8 mouse cellular contexts compared by ENCODE assay signal in genomic region chr5:132073677-132074359, GRCm38 (mm10).
DNase-seq lines count a peak whose midpoint lies in the region; ATAC-seq and TF ChIP-seq lines count a peak whose summit lies in the region.

No protein-coding gene starts in this region.

- no peaks in the 10 kb centered on the region for H3K36me3 ChIP-seq in heart, embryonic 15.5 days
- no peaks in the 10 kb centered on the region for H3K36me3 ChIP-seq in embryonic facial prominence, embryonic 15.5 days
- no peaks in the 10 kb centered on the region; the same call in 1 of the 2 replicates for H3K36me3 ChIP-seq in limb, embryonic 13.5 days

- no peaks in the 10 kb centered on the region for H3K9me3 ChIP-seq in heart, embryonic 15.5 days (replicated peaks)
- H3K9me3 ChIP-seq in embryonic facial prominence, embryonic 15.5 days (replicated peaks): no peaks in the 10 kb centered on the region
- H3K9me3 ChIP-seq in limb, embryonic 13.5 days: no peaks in the 10 kb centered on the region

- peak overlapping the region; percentile 18; the same call in 1 of the 2 replicates for H3K4me3 ChIP-seq in heart, embryonic 15.5 days
- H3K4me3 ChIP-seq in embryonic facial prominence, embryonic 15.5 days (replicated peaks): peak overlapping the region; percentile 17
- peak overlapping the region; percentile 17; the same call in 1 of the 2 replicates for H3K4me3 ChIP-seq in limb, embryonic 13.5 days

- peak overlapping the region; percentile 42 for H3K4me2 ChIP-seq in heart, embryonic 15.5 days
- H3K4me2 ChIP-seq in embryonic facial prominence, embryonic 15.5 days (replicated peaks): peak overlapping the region; percentile 38
- peak overlapping the region; percentile 52 for H3K4me2 ChIP-seq in limb, embryonic 13.5 days (replicated peaks)

- ATAC-seq in heart, embryonic 15.5 days (replicated peaks; ENCODE audit: insufficient number of reproducible peaks, insufficient read depth, low FRiP score, low read depth): no peak
- ATAC-seq in embryonic facial prominence, embryonic 15.5 days (ENCODE audit: insufficient number of reproducible peaks, low FRiP score, low TSS enrichment, low read depth): no peak
- ATAC-seq in limb, embryonic 13.5 days (ENCODE audit: low FRiP score, low read depth): no peak
- no peak for ATAC-seq in megakaryocyte-erythroid progenitor cell, adult 5-6 weeks (replicated peaks; ENCODE audit: low FRiP score, low TSS enrichment, poor library complexity, severe bottlenecking)

- 28% methylated on average over 10 of the region's 10 CpGs for WGBS in heart, embryonic 15.5 days
- 21% methylated on average over 10 of the region's 10 CpGs for WGBS in embryonic facial prominence, embryonic 15.5 days
- WGBS in limb, embryonic 13.5 days: 28% methylated on average over 10 of the region's 10 CpGs

- H3K4me1 ChIP-seq in heart, embryonic 15.5 days (replicated peaks): peaks cover 29% of the 10 kb centered on the region
- peaks cover 44% of the 10 kb centered on the region for H3K4me1 ChIP-seq in embryonic facial prominence, embryonic 15.5 days
- H3K4me1 ChIP-seq in limb, embryonic 13.5 days: peaks cover 44% of the 10 kb centered on the region

- no peaks in the 10 kb centered on the region for H3K27me3 ChIP-seq in heart, embryonic 15.5 days
- no peaks in the 10 kb centered on the region for H3K27me3 ChIP-seq in embryonic facial prominence, embryonic 15.5 days
- H3K27me3 ChIP-seq in limb, embryonic 13.5 days: peaks cover 47% of the 10 kb centered on the region

- TF ChIP-seq POLR2A in brain, embryonic 14.5 days (IDR thresholded peaks at IDR 0.05; ENCODE audit: borderline replicate concordance, extremely low read depth, insufficient read depth, insufficient read length, poor library complexity, severe bottlenecking): no peak

- TF ChIP-seq CTCF in brain, embryonic 14.5 days (IDR thresholded peaks at IDR 0.05; ENCODE audit: borderline replicate concordance, extremely low read depth, insufficient read depth, insufficient read length): no peak

- H3K9ac ChIP-seq in heart, embryonic 15.5 days: no peak overlapping the region
- H3K9ac ChIP-seq in embryonic facial prominence, embryonic 15.5 days: no peak overlapping the region
- H3K9ac ChIP-seq in limb, embryonic 13.5 days: no peak overlapping the region

- no peak for DNase-seq in heart, adult 18-20 months
- peak; percentile 71 for DNase-seq in brain, embryonic 14.5 days (ENCODE audit: low read depth)
- DNase-seq in layer of hippocampus, adult 18-20 months (ENCODE audit: low spot score in 2 of 2): no peak
- DNase-seq in left cerebral cortex, postnatal 14 days (ENCODE audit: low spot score in 2 of 2): no peak

- no peak overlapping the region for H3K27ac ChIP-seq in heart, embryonic 15.5 days
- peak overlapping the region; percentile 71 for H3K27ac ChIP-seq in embryonic facial prominence, embryonic 15.5 days (replicated peaks)
- 0 out of 2 replicates have a peak overlapping the region, but pooled peaks have one; percentile 17 for H3K27ac ChIP-seq in limb, embryonic 13.5 days

- intact Hi-C loops in left cerebral cortex, postnatal 14 days (cut with DNase I): loop anchor here (10.0 kb wide), 1 partner anchor 539 kb away; no protein-coding TSS in a partner anchor
